Mouse (Mus musculus): ENCODE measurements around the gene Gal3st2c. TPM values are rescaled to one million over a fixed set of nuclear protein-coding genes. Genes with fewer than 3 reads are reported as not detected.
A peak's percentile ranks its signal among the peaks of the same experiment; 100 is the strongest.
"Not testable (repeated sequence)": the region's sequence is repeated elsewhere in the genome, so short reads cannot be mapped to it uniquely, and the experiment has no call there.

Gene Gal3st2c
- polyA plus RNA-seq, 1 experiment, result 0.08 TPM

- Histone ChIP-seq H3K4me1 (ENCODE audit: control insufficient read depth, insufficient read depth, low read length) (no peaks in the 10 kb centered on the region), H3K4me3 (ENCODE audit: insufficient read depth, low read length) (no peak overlapping the region), H3K27ac (ENCODE audit: insufficient read depth, low read depth, low read length) (no peak overlapping the region)
- TF ChIP-seq POLR2A (IDR thresholded peaks at IDR 0.05; ENCODE audit: borderline replicate concordance, low read depth, low read length) (no peak), CTCF (IDR thresholded peaks at IDR 0.05; ENCODE audit: low read depth, low read length) (no peak)
These were observed 55.2 kb downstream of the Gal3st2c start for GRCm38 (mm10) chr1:94045559-94045958.

GRCm38 (mm10) chr1:94046544-94046943, 56.2 kb downstream of the Gal3st2c start:
- H3K4me3 ChIP-seq (ENCODE audit: insufficient read depth, low read length), result no peak overlapping the region
- TF ChIP-seq CTCF (IDR thresholded peaks at IDR 0.05; ENCODE audit: low read depth, low read length) (no peak), POLR2A (IDR thresholded peaks at IDR 0.05; ENCODE audit: borderline replicate concordance, low read depth, low read length) (no peak)
- no peak overlapping the region for H3K27ac ChIP-seq (ENCODE audit: insufficient read depth, low read depth, low read length)
- H3K4me1 ChIP-seq (ENCODE audit: control insufficient read depth, insufficient read depth, low read length), result no peaks in the 10 kb centered on the region

DNA sequence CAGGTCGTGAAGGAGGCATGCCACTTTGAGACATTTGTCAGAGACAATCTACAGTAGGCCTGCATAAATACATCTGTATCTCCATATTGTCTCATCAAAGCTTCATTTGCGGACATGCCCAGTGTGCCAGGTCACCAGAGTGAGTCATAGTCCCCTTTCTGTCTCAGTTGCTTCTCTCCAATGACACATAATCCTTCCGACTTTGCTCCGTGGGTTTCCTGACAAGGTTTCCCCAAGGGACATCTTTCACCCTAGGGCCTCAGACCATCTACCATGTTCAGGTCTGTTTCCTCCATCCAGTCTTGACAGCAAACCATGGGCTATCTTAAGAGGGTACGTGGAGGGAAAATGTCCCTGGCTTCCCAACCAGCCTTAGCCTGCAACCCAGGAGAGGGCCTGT, 60.8 kb downstream of the Gal3st2c start:
- no peak for TF ChIP-seq CTCF (IDR thresholded peaks at IDR 0.05; ENCODE audit: low read depth, low read length)
- no peak for TF ChIP-seq POLR2A (IDR thresholded peaks at IDR 0.05; ENCODE audit: borderline replicate concordance, low read depth, low read length)
- peaks cover 24% of the 10 kb centered on the region for H3K4me1 ChIP-seq (ENCODE audit: control insufficient read depth, insufficient read depth, low read length)
- no peak overlapping the region for H3K27ac ChIP-seq (ENCODE audit: insufficient read depth, low read depth, low read length)
- no peak overlapping the region for H3K4me3 ChIP-seq (ENCODE audit: insufficient read depth, low read length)

- H3K4me1 ChIP-seq (ENCODE audit: control insufficient read depth, insufficient read depth, low read length), result peaks cover 27% of the 10 kb centered on the region
- TF ChIP-seq POLR2A (IDR thresholded peaks at IDR 0.05; ENCODE audit: borderline replicate concordance, low read depth, low read length), result no peak
- TF ChIP-seq CTCF (IDR thresholded peaks at IDR 0.05; ENCODE audit: low read depth, low read length), result no peak
- no peak within 1 kb of the TSS for H3K27ac ChIP-seq (ENCODE audit: insufficient read depth, low read depth, low read length)
- no peak within 1 kb of the TSS for H3K4me3 ChIP-seq (ENCODE audit: insufficient read depth, low read length)
These were observed 62.1 kb downstream of the Gal3st2c start, which contains the start of gene Pdcd1 for GRCm38 (mm10) chr1:94052373-94052772. Gene Pdcd1 (minus strand): TSS chr1:94052553.

- no peak for TF ChIP-seq POLR2A (IDR thresholded peaks at IDR 0.05; ENCODE audit: borderline replicate concordance, low read depth, low read length)
- TF ChIP-seq CTCF (IDR thresholded peaks at IDR 0.05; ENCODE audit: low read depth, low read length), result no peak
- Histone ChIP-seq H3K27ac (ENCODE audit: insufficient read depth, low read depth, low read length) (peak overlapping the region; percentile 30; the same call in 1 of the 2 replicates), H3K4me3 (ENCODE audit: insufficient read depth, low read length) (no peak overlapping the region), H3K4me1 (ENCODE audit: control insufficient read depth, insufficient read depth, low read length) (peaks cover 31% of the 10 kb centered on the region)
These were observed 63.4 kb downstream of the Gal3st2c start for GRCm38 (mm10) chr1:94053530-94054216.

DNA sequence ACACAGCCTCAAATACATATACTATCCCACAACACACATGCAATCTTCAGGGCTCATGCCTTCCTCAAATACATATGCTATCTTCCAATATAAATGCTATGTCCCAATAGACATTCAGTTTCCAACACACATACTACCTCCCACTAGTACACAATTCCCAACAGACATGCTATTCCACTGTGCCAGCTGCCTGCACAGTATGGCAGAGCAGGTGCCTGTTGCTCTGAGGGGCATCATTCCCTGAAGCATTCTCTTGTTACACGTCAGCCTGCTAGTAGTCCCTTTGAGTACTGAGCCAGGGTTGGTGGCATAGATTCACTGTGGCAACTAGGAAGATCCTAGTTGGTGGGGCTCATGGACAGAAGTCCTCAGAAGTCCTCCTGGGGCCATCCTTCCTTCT, 64.2 kb downstream of the Gal3st2c start:
- Histone ChIP-seq H3K4me1 (ENCODE audit: control insufficient read depth, insufficient read depth, low read length) (peaks cover 33% of the 10 kb centered on the region), H3K27ac (ENCODE audit: insufficient read depth, low read depth, low read length) (no peak overlapping the region), H3K4me3 (ENCODE audit: insufficient read depth, low read length) (no peak overlapping the region)
- TF ChIP-seq CTCF (IDR thresholded peaks at IDR 0.05; ENCODE audit: low read depth, low read length), result no peak

- H3K4me3 ChIP-seq (ENCODE audit: insufficient read depth, low read length), result no peak overlapping the region
- TF ChIP-seq POLR2A (IDR thresholded peaks at IDR 0.05; ENCODE audit: borderline replicate concordance, low read depth, low read length) (no peak), CTCF (IDR thresholded peaks at IDR 0.05; ENCODE audit: low read depth, low read length) (no peak)
- peaks cover 33% of the 10 kb centered on the region for H3K4me1 ChIP-seq (ENCODE audit: control insufficient read depth, insufficient read depth, low read length)
These were observed 65.7 kb downstream of the Gal3st2c start for GRCm38 (mm10) chr1:94055966-94056365.

GRCm38 (mm10) chr1:94057401-94057800, 67.1 kb downstream of the Gal3st2c start:
- Histone ChIP-seq H3K4me1 (ENCODE audit: control insufficient read depth, insufficient read depth, low read length) (peaks cover 33% of the 10 kb centered on the region), H3K27ac (ENCODE audit: insufficient read depth, low read depth, low read length) (no peak overlapping the region), H3K4me3 (ENCODE audit: insufficient read depth, low read length) (no peak overlapping the region)
- TF ChIP-seq CTCF (IDR thresholded peaks at IDR 0.05; ENCODE audit: low read depth, low read length) (no peak), POLR2A (IDR thresholded peaks at IDR 0.05; ENCODE audit: borderline replicate concordance, low read depth, low read length) (no peak)

More at GRCm38 (mm10) chr1:94055966-94056365, 65.7 kb downstream of the Gal3st2c start:
- H3K27ac ChIP-seq (ENCODE audit: insufficient read depth, low read depth, low read length), result no peak overlapping the region

DNA sequence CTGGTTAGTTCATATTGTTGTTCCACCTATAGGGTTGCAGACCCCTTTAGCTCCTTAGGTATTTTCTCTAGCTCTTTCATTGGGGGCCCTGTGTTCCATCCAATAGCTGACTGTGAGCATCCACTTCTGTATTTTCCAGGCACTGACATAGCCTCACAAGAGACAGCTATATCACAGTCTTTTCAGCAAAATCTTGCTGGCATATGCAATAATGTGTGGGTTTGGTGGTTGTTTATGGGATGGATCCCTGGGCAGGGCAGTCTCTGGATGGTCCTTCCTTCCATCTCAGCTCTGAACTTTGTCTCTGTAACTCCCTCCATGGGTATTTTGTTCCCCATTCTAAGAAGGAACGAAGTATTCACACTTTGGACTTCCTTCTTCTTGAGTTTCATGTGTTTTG, 68.0 kb downstream of the Gal3st2c start:
- peak overlapping the region; percentile 30; the same call in 1 of the 2 replicates for H3K27ac ChIP-seq (ENCODE audit: insufficient read depth, low read depth, low read length)
- not testable (repeated sequence) for H3K4me3 ChIP-seq (ENCODE audit: insufficient read depth, low read length)
- peaks cover 29% of the 10 kb centered on the region for H3K4me1 ChIP-seq (ENCODE audit: control insufficient read depth, insufficient read depth, low read length)

Other genes starting within 250 kb of the Gal3st2c start
- gene Atg4b, start 239.0 kb upstream of the Gal3st2c start, polyA plus RNA-seq (2012; ENCODE audit: insufficient read depth, insufficient read length, missing spikeins), result 43.8 and 51.6 TPM in 2 replicates
- 22.1 and 22.2 TPM in 2 replicates for gene Thap4, start 235.6 kb upstream of the Gal3st2c start, polyA plus RNA-seq (2012; ENCODE audit: insufficient read depth, insufficient read length, missing spikeins)
- 36.8 and 46.8 TPM in 2 replicates for gene Dtymk, start 188.6 kb upstream of the Gal3st2c start, polyA plus RNA-seq (2012; ENCODE audit: insufficient read depth, insufficient read length, missing spikeins)
- 10.7 and 12.4 TPM in 2 replicates for gene Ing5, start 186.5 kb upstream of the Gal3st2c start, polyA plus RNA-seq (2012; ENCODE audit: insufficient read depth, insufficient read length, missing spikeins)
- gene D2hgdh, start 165.6 kb upstream of the Gal3st2c start, polyA plus RNA-seq (2012; ENCODE audit: insufficient read depth, insufficient read length, missing spikeins), result 16.2 and 20.8 TPM in 2 replicates
- not detected in 2 replicates for gene Gal3st2, start 129.2 kb upstream of the Gal3st2c start, polyA plus RNA-seq (2012; ENCODE audit: insufficient read depth, insufficient read length, missing spikeins)
- not detected in 2 replicates for gene Gal3st2b, start 72.2 kb upstream of the Gal3st2c start, polyA plus RNA-seq (2012; ENCODE audit: insufficient read depth, insufficient read length, missing spikeins)
- gene Neu4, start 29.9 kb downstream of the Gal3st2c start, polyA plus RNA-seq (2012; ENCODE audit: insufficient read depth, insufficient read length, missing spikeins), result not detected in 2 replicates
- not detected in 2 replicates for gene Pdcd1, start 62.0 kb downstream of the Gal3st2c start, polyA plus RNA-seq (2012; ENCODE audit: insufficient read depth, insufficient read length, missing spikeins)

Data from bone marrow macrophage, adult 2 months (primary cell).